28 mouse cellular contexts compared by ENCODE assay signal in genomic region chr3:133213434-133214114, GRCm38 (mm10). TPM values are rescaled to one million over a fixed set of nuclear protein-coding genes. Genes with fewer than 3 reads are reported as not detected.
DNase-seq lines count a peak whose midpoint lies in the region; ATAC-seq and TF ChIP-seq lines count a peak whose summit lies in the region.
"Had no signal": no experiment of that assay in that cellular context is flagged by ENCODE, and none has a peak within 500 bp of the region (broad histone marks: within the 10 kb centered on the region; RNA-seq: fewer than 3 reads in every experiment).

No protein-coding gene starts in this region.

- DNase-seq in G1E (ENCODE audit: low spot score) (no peak), adipocyte (ENCODE audit: low spot score) (no peak)
- no peak for DNase-seq in left cerebral cortex, adult 11 months (ENCODE audit: low spot score)
- DNase-seq: adrenal gland, adult 8-10 months; adrenal gland, postnatal 14 days; adrenal gland, postnatal 36 days; B cell, adult 2 months; cerebellum, adult 18-20 months; cerebellum, adult 8-10 months; cerebellum, adult 9-11 months; cerebellum, postnatal 14 days; cerebellum, postnatal 36 days; embryo, embryonic 11 days had no signal

- no peak overlapping the region for H3K4me2 ChIP-seq in intestine, embryonic 16.5 days (ENCODE audit: low read depth, low read length)
- H3K4me2 ChIP-seq: embryonic facial prominence, embryonic 13.5 days; embryonic facial prominence, embryonic 15.5 days; forebrain, embryonic 12.5 days had no signal

- no peaks in the 10 kb centered on the region for H3K9me3 ChIP-seq in G1E (replicated peaks)
- no peaks in the 10 kb centered on the region for H3K9me3 ChIP-seq in intestine, embryonic 16.5 days (ENCODE audit: control insufficient read depth, low read length)
- H3K9me3 ChIP-seq: embryonic facial prominence, embryonic 13.5 days; embryonic facial prominence, embryonic 15.5 days; forebrain, embryonic 10.5 days; forebrain, embryonic 12.5 days had no signal

- no peak overlapping the region for H3K9ac ChIP-seq in intestine, embryonic 16.5 days (ENCODE audit: low read depth, low read length)
- H3K9ac ChIP-seq: embryonic facial prominence, embryonic 13.5 days; embryonic facial prominence, embryonic 15.5 days; forebrain, embryonic 12.5 days had no signal

- peak; percentile 8; the same call in 1 of the 2 replicates for ATAC-seq in G1E (ENCODE audit: extremely low read depth, insufficient number of reproducible peaks, low FRiP score, poor library complexity, severe bottlenecking)
- ATAC-seq in intestine, embryonic 16.5 days: peak; percentile 69
- peak; percentile 2; the same call in 1 of the 2 replicates for ATAC-seq in megakaryocyte, adult 5-6 weeks (ENCODE audit: poor library complexity, severe bottlenecking)
- no peak for ATAC-seq in megakaryocyte-erythroid progenitor cell, adult 5-6 weeks (replicated peaks; ENCODE audit: low FRiP score, low TSS enrichment, poor library complexity, severe bottlenecking)
- ATAC-seq: CD4-positive, CD25-positive, alpha-beta regulatory T cell, adult 4 months; forebrain, embryonic 14.5 days; forebrain, embryonic 16.5 days had no signal

- peaks cover 3% of the 10 kb centered on the region for H3K4me1 ChIP-seq in G1E (ENCODE audit: insufficient read depth, low read depth, low read length)
- H3K4me1 ChIP-seq in intestine, embryonic 16.5 days (ENCODE audit: control insufficient read depth, insufficient read depth, low read length): 0 out of 2 replicates have a peak, but pooled peaks cover 3% of the 10 kb centered on the region
- H3K4me1 ChIP-seq: embryonic facial prominence, embryonic 13.5 days; embryonic facial prominence, embryonic 15.5 days; forebrain, embryonic 10.5 days; forebrain, embryonic 12.5 days had no signal

- TF ChIP-seq CTCF in G1E (IDR thresholded peaks at IDR 0.05; ENCODE audit: low read depth, low read length): no peak

- H3K4me3 ChIP-seq in G1E (ENCODE audit: low read depth, low read length): no peak overlapping the region
- no peak overlapping the region for H3K4me3 ChIP-seq in intestine, embryonic 16.5 days (ENCODE audit: low read length)
- H3K4me3 ChIP-seq: embryonic facial prominence, embryonic 13.5 days; embryonic facial prominence, embryonic 15.5 days; erythroblast, embryonic 14.5 days; forebrain, embryonic 10.5 days; forebrain, embryonic 12.5 days had no signal

- 78% methylated on average over 3 of the region's 3 CpGs for WGBS in intestine, embryonic 16.5 days

- H3K36me3 ChIP-seq in G1E (replicated peaks): no peaks in the 10 kb centered on the region
- H3K36me3 ChIP-seq in intestine, embryonic 16.5 days (ENCODE audit: control insufficient read depth, insufficient read depth, low read length): no peaks in the 10 kb centered on the region
- H3K36me3 ChIP-seq: embryonic facial prominence, embryonic 13.5 days; embryonic facial prominence, embryonic 15.5 days; forebrain, embryonic 10.5 days; forebrain, embryonic 12.5 days had no signal

- H3K27ac ChIP-seq in intestine, embryonic 16.5 days (ENCODE audit: low read length): no peak overlapping the region
- H3K27ac ChIP-seq: embryonic facial prominence, embryonic 13.5 days; embryonic facial prominence, embryonic 15.5 days; forebrain, embryonic 10.5 days; forebrain, embryonic 12.5 days had no signal

- 0 out of 2 replicates have a peak, but pooled peaks cover 2% of the 10 kb centered on the region for H3K27me3 ChIP-seq in G1E (ENCODE audit: insufficient read depth, low read length)
- H3K27me3 ChIP-seq in intestine, embryonic 16.5 days (replicated peaks; ENCODE audit: control insufficient read depth, insufficient read depth, low read length): no peaks in the 10 kb centered on the region
- H3K27me3 ChIP-seq: CH12.LX; embryonic facial prominence, embryonic 13.5 days; embryonic facial prominence, embryonic 15.5 days; forebrain, embryonic 12.5 days had no signal

RNA-seq across cellular contexts. Expression of gene Arhgef38, which starts 21.2 kb away (rescaled TPM):
- 0.15 TPM in 1 of 2 replicates, not detected in the other for total RNA-seq in G1E (2014; fragmentation: Nextera tagmentation)
- 0.11 TPM in 1 of 2 replicates, not detected in the other for total RNA-seq in G1E (2017)
- polyA plus RNA-seq in G1E (2012): not detected in 2 replicates
- 3.1 and 3.2 TPM in 2 replicates for polyA plus RNA-seq in intestine, embryonic 16.5 days (2015; fragmentation: Nextera tagmentation; extraction: Ambion mirVana)
- not detected in 2 replicates for total RNA-seq in megakaryocyte, adult 5-6 weeks (2015)
- total RNA-seq in megakaryocyte, adult 5-6 weeks (2017): not detected in 2 replicates
- not detected in 2 replicates for total RNA-seq in megakaryocyte-erythroid progenitor cell, adult 5-6 weeks (2014; fragmentation: Nextera tagmentation)
- not detected in 2 replicates for total RNA-seq in megakaryocyte-erythroid progenitor cell, adult 5-6 weeks (2017)
- total RNA-seq: adrenal gland, adult 18-20 months; adrenal gland, adult 8-10 months; adrenal gland, postnatal 14 days; adrenal gland, postnatal 36 days; CH12.LX; common myeloid progenitor, adult 5-6 weeks; MEL had no signal
- polyA plus RNA-seq: CD4-positive, CD25-positive, alpha-beta regulatory T cell, adult 4 months; erythroblast, embryonic 14.5 days; forebrain, embryonic 16.5 days had no signal
